Comparison of ENCODE assay signal across 8 mouse cellular contexts in the genomic region with DNA sequence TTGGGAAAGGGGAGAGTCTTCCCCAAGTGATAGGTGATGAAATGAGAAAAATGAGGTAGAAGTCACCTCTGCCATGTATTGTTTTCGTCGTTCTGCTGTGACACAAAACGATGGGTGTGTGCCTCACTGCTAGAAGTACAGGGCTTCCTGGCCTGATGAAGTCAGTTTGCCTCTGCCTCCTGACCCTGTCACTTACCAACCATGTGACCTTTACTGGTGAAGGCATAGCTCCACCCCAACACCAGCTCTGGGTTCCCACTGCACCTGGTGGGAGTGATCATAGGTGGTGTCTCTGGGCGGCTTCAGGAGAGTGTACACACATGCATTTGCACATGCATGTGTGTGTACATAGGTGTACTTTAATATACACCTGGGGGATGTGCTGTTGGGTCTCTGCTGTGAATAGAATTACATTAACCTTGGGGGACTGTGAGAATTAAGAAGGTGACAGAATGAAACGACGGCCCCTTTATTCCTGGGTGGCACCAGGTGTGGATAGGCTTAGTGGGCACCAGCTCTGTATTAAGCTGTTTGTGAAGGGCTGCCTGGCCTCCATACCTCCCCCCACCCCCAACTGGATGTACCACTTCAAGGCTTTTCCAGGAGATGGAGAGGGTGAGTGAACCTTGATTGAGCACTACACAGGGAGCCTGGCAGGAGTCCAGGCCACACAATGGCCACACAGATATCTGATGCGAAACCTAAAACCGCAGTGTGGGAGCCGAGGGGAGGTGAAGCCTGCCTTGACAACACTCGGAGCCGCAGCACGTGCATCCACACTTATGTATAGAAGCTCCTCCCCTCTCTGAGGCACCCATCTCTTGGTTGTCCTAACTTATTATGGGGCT.
DNase-seq lines count a peak whose midpoint lies in the region; ATAC-seq and TF ChIP-seq lines count a peak whose summit lies in the region.

No protein-coding gene starts in this region.

- no peak overlapping the region for H3K27ac ChIP-seq in forebrain, embryonic 13.5 days
- H3K27ac ChIP-seq in forebrain, postnatal 0 days (ENCODE audit: low read depth, low read length), result no peak overlapping the region
- no peak overlapping the region for H3K27ac ChIP-seq in limb, embryonic 11.5 days (replicated peaks; ENCODE audit: low read depth, low read length)
- no peak overlapping the region for H3K27ac ChIP-seq in limb, embryonic 10.5 days
- H3K27ac ChIP-seq in embryonic facial prominence, embryonic 12.5 days, result no peak overlapping the region

- H3K36me3 ChIP-seq in forebrain, embryonic 13.5 days (ENCODE audit: poor library complexity, severe bottlenecking), result no peaks in the 10 kb centered on the region
- no peaks in the 10 kb centered on the region for H3K36me3 ChIP-seq in forebrain, postnatal 0 days (ENCODE audit: insufficient read depth)
- H3K36me3 ChIP-seq in limb, embryonic 11.5 days (ENCODE audit: control insufficient read depth, insufficient read depth, low read length), result no peaks in the 10 kb centered on the region
- H3K36me3 ChIP-seq in limb, embryonic 10.5 days, result no peaks in the 10 kb centered on the region
- no peaks in the 10 kb centered on the region for H3K36me3 ChIP-seq in embryonic facial prominence, embryonic 12.5 days

- no peak overlapping the region for H3K9ac ChIP-seq in forebrain, embryonic 13.5 days
- no peak overlapping the region for H3K9ac ChIP-seq in forebrain, postnatal 0 days
- H3K9ac ChIP-seq in limb, embryonic 11.5 days (ENCODE audit: low read length), result no peak overlapping the region
- no peak overlapping the region for H3K9ac ChIP-seq in embryonic facial prominence, embryonic 12.5 days

- 43% methylated on average over 12 of the region's 12 CpGs for WGBS in forebrain, embryonic 13.5 days
- WGBS in forebrain, postnatal 0 days, result 45% methylated on average over 12 of the region's 12 CpGs
- WGBS in limb, embryonic 11.5 days, result 70% methylated on average over 12 of the region's 12 CpGs
- 74% methylated on average over 12 of the region's 12 CpGs for WGBS in limb, embryonic 10.5 days
- 49% methylated on average over 12 of the region's 12 CpGs for WGBS in embryonic facial prominence, embryonic 12.5 days

- no peaks in the 10 kb centered on the region for H3K9me3 ChIP-seq in forebrain, embryonic 13.5 days (replicated peaks)
- no peaks in the 10 kb centered on the region for H3K9me3 ChIP-seq in forebrain, postnatal 0 days (ENCODE audit: low read length)
- H3K9me3 ChIP-seq in limb, embryonic 11.5 days (ENCODE audit: control insufficient read depth, low read length), result no peaks in the 10 kb centered on the region
- H3K9me3 ChIP-seq in limb, embryonic 10.5 days (replicated peaks), result no peaks in the 10 kb centered on the region
- no peaks in the 10 kb centered on the region for H3K9me3 ChIP-seq in embryonic facial prominence, embryonic 12.5 days

- no peak for TF ChIP-seq CTCF in forebrain, postnatal 0 days (IDR thresholded peaks at IDR 0.05; ENCODE audit: low read depth)

- H3K4me3 ChIP-seq in forebrain, embryonic 13.5 days, result no peak overlapping the region
- H3K4me3 ChIP-seq in forebrain, postnatal 0 days (ENCODE audit: low read depth, low read length), result no peak overlapping the region
- H3K4me3 ChIP-seq in limb, embryonic 11.5 days (ENCODE audit: low read depth, low read length), result no peak overlapping the region
- H3K4me3 ChIP-seq in limb, embryonic 10.5 days, result no peak overlapping the region
- H3K4me3 ChIP-seq in embryonic facial prominence, embryonic 12.5 days, result no peak overlapping the region

- H3K4me2 ChIP-seq in forebrain, embryonic 13.5 days, result no peak overlapping the region
- H3K4me2 ChIP-seq in forebrain, postnatal 0 days (ENCODE audit: low read depth), result no peak overlapping the region
- H3K4me2 ChIP-seq in limb, embryonic 11.5 days (ENCODE audit: low read depth, severe bottlenecking), result no peak overlapping the region
- H3K4me2 ChIP-seq in embryonic facial prominence, embryonic 12.5 days (replicated peaks), result no peak overlapping the region

- H3K27me3 ChIP-seq in forebrain, embryonic 13.5 days, result no peaks in the 10 kb centered on the region
- no peaks in the 10 kb centered on the region for H3K27me3 ChIP-seq in forebrain, postnatal 0 days (ENCODE audit: insufficient read depth, low read length)
- no peaks in the 10 kb centered on the region for H3K27me3 ChIP-seq in limb, embryonic 11.5 days (ENCODE audit: control insufficient read depth, insufficient read depth, low read length)
- H3K27me3 ChIP-seq in limb, embryonic 10.5 days (ENCODE audit: low read depth, poor library complexity, severe bottlenecking), result no peaks in the 10 kb centered on the region
- no peaks in the 10 kb centered on the region for H3K27me3 ChIP-seq in embryonic facial prominence, embryonic 12.5 days

- peaks cover 7% of the 10 kb centered on the region for H3K4me1 ChIP-seq in forebrain, embryonic 13.5 days
- no peaks in the 10 kb centered on the region for H3K4me1 ChIP-seq in forebrain, postnatal 0 days (ENCODE audit: insufficient read depth)
- H3K4me1 ChIP-seq in limb, embryonic 11.5 days (ENCODE audit: control insufficient read depth, insufficient read depth, low read length), result no peaks in the 10 kb centered on the region
- H3K4me1 ChIP-seq in limb, embryonic 10.5 days, result 0 out of 2 replicates have a peak, but pooled peaks cover 3% of the 10 kb centered on the region
- peaks cover 7% of the 10 kb centered on the region; the same call in 1 of the 2 replicates for H3K4me1 ChIP-seq in embryonic facial prominence, embryonic 12.5 days

- no peak for DNase-seq in forebrain, postnatal 0 days
- DNase-seq in limb, embryonic 11.5 days (ENCODE audit: low spot score), result peak; percentile 26
- DNase-seq in limb, embryonic 10.5 days (ENCODE audit: low spot score), result no peak
- peak; percentile 10 for DNase-seq in lung, postnatal 25 days (ENCODE audit: low spot score)
- no peak for DNase-seq in frontal cortex, postnatal 36 days (ENCODE audit: low spot score in 2 of 2)
- DNase-seq in T-cell, adult 2 months (ENCODE audit: low spot score), result no peak

- ATAC-seq in forebrain, embryonic 13.5 days, result peak; percentile 57; the same call in 1 of the 2 replicates
- ATAC-seq in forebrain, postnatal 0 days, result no peak
- ATAC-seq in limb, embryonic 11.5 days (ENCODE audit: insufficient number of reproducible peaks, low FRiP score, low TSS enrichment, low read depth), result 0 out of 2 replicates have a peak, but pooled peaks have one; percentile 67
- ATAC-seq in embryonic facial prominence, embryonic 12.5 days (ENCODE audit: insufficient number of reproducible peaks, insufficient read depth, low FRiP score, low TSS enrichment), result peak; percentile 80

Comparison
In these comparisons a context has a peak if more than half of its experiments do, and no peak if none do; other contexts are left out.
1. DNase-seq: peak in limb, embryonic 11.5 days (single experiment) and lung, postnatal 25 days (single experiment); none in forebrain, postnatal 0 days (single experiment), limb, embryonic 10.5 days (single experiment), frontal cortex, postnatal 36 days (0 of 2) and T-cell, adult 2 months (single experiment).